Mouse (Mus musculus) ES-E14 (cell line): Measurements from ENCODE around the gene Rtn1. TPM values are rescaled to one million over a fixed set of nuclear protein-coding genes. Genes with fewer than 3 reads are reported as not detected.

Source experiments
- DNase-seq: peaks from one replicate; pipeline ENCODE4 v3.0.0-alpha.2; 2013; ENCODE audit warnings: low read depth, low spot score
- H3K27ac ChIP-seq: 2 replicates; pipeline ENCODE4 v1.5.1; 2012; ENCODE audit warnings: low read depth, mild to moderate bottlenecking, low read length, moderate library complexity, mixed read lengths; ENCODE audit not compliant: poor library complexity, insufficient read depth, severe bottlenecking
- H3K36me3 ChIP-seq: 2 replicates; pipeline ENCODE4 v1.6.1; 2012; ENCODE audit warnings: mild to moderate bottlenecking, low read length, moderate library complexity, mixed read lengths; ENCODE audit not compliant: control insufficient read depth, poor library complexity, insufficient read depth, severe bottlenecking
- H3K4me1 ChIP-seq, 2 experiments: fragments of 150-350 bp in 1 of 2; sonication (generic) in 1 of 2; 2 replicates each; pipeline ENCODE4 v1.6.1; 2012; ENCODE audit warnings: low read length in 2 of 2, mild to moderate bottlenecking in 1 of 2, mixed read lengths in 1 of 2; ENCODE audit not compliant: control insufficient read depth in 2 of 2, insufficient read depth in 2 of 2, poor library complexity in 1 of 2
- H3K4me3 ChIP-seq, 2 experiments: fragments of 150-350 bp in 1 of 2; sonication (generic) in 1 of 2; 2 replicates each; pipeline ENCODE4 v1.5.1; 2012; ENCODE audit warnings: low read length in 2 of 2, low read depth in 1 of 2, mild to moderate bottlenecking in 1 of 2, mixed read lengths in 1 of 2; ENCODE audit not compliant: insufficient read depth in 1 of 2, poor library complexity in 1 of 2, severe bottlenecking in 1 of 2
- H3K9ac ChIP-seq: 2 replicates; pipeline ENCODE4 v1.6.1; 2012; ENCODE audit warnings: low read depth, mild to moderate bottlenecking, low read length, mixed read lengths; ENCODE audit not compliant: poor library complexity, insufficient read depth, severe bottlenecking
- H3K9me3 ChIP-seq: fragments of 150-350 bp; sonication (generic); 2 replicates; pipeline ENCODE4 v1.6.1; 2012; ENCODE audit warnings: low read depth, mild to moderate bottlenecking, low read length; ENCODE audit not compliant: control insufficient read depth, insufficient read depth
- CHD2 ChIP-seq: IDR thresholded peaks from 2 replicates; pipeline ENCODE4 v1.6.1; 2014; ENCODE audit warnings: mild to moderate bottlenecking, low read depth, low read length, inconsistent platforms
- HCFC1 ChIP-seq: IDR thresholded peaks from 2 replicates; pipeline ENCODE4 v1.6.1; 2012; ENCODE audit warnings: low read length, inconsistent platforms, borderline replicate concordance; ENCODE audit not compliant: insufficient read depth
- MAFK ChIP-seq: IDR thresholded peaks from 2 replicates; pipeline ENCODE4 v1.6.1; 2014; ENCODE audit warnings: mild to moderate bottlenecking, low read depth, low read length, inconsistent platforms; ENCODE audit not compliant: insufficient read depth
- ZC3H11A ChIP-seq: IDR thresholded peaks from 2 replicates; pipeline ENCODE4 v1.6.1; 2012; ENCODE audit warnings: low read depth, mild to moderate bottlenecking, inconsistent platforms, low read length, borderline replicate concordance
- ZNF384 ChIP-seq: IDR thresholded peaks from 2 replicates; pipeline ENCODE4 v1.6.1; 2012; ENCODE audit warnings: low read depth, low read length, inconsistent platforms
- in situ Hi-C, 2 experiments: fragments of 600-800 bp; cut with MboI; formaldehyde crosslinking; loops; one replicate each; pipeline ENCODE4 v1.15.1; 2025; ENCODE audit warnings: low sequenced_read_pairs in 2 of 2, inconsistent platforms in 1 of 2; ENCODE audit not compliant: unreplicated experiment in 2 of 2
- total RNA-seq: library from RNA; depleted of rRNA; stranded (reverse); fragments of 300-350 nt; gene quantifications from 2 replicates; pipeline ENCODE4 v1.2.3, GENCODE M21; 2012

The Rtn1 gene
- total RNA-seq, 1 experiment = 8.7 TPM

DNA sequence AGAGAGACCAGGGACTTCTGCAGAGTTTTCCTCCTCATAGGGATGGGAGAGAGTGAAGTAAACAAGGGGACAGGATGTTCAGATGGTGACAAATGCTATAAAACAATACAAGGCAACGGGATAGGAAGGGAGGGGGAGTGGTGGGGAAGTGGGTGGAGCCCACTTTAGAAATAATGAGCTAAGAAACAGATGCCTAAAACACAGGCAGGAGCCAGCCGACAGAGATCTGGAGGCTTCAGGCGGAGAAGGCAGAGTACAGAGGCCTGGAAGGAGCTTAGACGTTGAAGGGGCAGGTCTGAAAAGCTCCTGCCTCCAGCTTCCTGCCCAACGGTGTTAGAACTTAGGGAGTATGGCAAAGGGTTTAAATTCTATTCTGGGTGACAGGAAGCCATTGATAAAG, 195.3 kb downstream of the Rtn1 start:
- no peak for DNase-seq
- no peaks in the 10 kb centered on the region for H3K4me1 ChIP-seq
- no peak overlapping the region for H3K4me3 ChIP-seq
- no peak overlapping the region for H3K9ac ChIP-seq
- H3K9me3 ChIP-seq = no peaks in the 10 kb centered on the region
- TF ChIP-seq ZNF384 (no peak), CHD2 (no peak), MAFK (no peak), ZC3H11A (no peak), HCFC1 (no peak)
- no peaks in the 10 kb centered on the region for H3K36me3 ChIP-seq
- in situ Hi-C loops = no loop called here
- H3K27ac ChIP-seq = no peak overlapping the region

DNA sequence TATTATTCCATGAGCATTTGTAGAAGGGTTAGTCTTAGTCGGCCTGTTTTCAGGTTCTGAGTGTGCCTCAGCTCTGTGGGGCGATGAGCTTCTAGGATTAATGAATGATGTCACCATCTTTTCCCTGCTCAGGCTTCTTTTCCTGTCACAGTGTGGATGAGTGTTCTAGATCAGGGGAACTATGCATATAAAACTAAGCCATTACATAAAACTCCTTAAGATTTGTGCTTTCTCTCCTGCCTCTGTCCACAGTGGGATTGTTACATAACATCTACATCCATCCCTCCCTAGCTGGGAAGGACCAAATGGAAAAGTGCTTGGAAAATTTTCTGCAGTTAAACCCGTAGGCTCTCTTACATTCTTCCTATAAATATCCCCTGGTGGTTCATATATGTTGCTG, 208.0 kb downstream of the Rtn1 start:
- no peak for DNase-seq
- TF ChIP-seq ZC3H11A (no peak), ZNF384 (no peak), MAFK (no peak), CHD2 (no peak), HCFC1 (no peak)

DNA sequence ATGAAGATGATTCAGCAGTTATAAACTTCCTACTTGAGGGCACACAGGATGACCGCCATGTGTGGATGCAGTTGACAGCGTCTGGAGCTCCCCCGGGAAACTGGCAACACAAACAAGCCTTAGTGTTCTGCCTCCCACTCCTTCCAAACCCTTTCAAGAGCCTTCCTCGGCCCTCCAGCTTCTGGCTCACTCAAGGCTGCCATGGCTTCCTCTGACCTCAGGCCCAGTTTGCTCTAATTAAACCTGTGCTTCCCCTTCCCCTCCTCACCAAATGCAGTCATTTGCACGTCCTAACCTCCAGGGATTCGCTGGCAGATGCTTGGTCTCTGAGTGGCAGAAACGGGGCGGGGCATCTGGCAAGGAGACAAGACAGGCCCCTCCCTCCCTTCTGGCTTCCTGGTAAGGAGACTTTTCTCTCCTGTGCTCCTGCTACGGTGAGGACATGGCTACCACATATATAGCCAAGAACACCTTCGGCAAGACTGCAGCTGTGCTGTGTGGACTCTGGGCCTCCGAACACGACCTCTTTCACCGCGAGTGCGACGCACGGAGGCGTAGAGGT, 210.8 kb downstream of the Rtn1 start:
- Histone ChIP-seq H3K9ac (no peak overlapping the region), H3K27ac (no peak overlapping the region), H3K4me3 (peak overlapping the region; percentile 26 to 59; a peak in 2 of 4 replicates), H3K36me3 (no peaks in the 10 kb centered on the region), H3K9me3 (no peaks in the 10 kb centered on the region), H3K4me1 (no peaks in the 10 kb centered on the region; a peak in 1 of 4 replicates)
- TF ChIP-seq MAFK (no peak), HCFC1 (no peak), ZC3H11A (no peak)
- in situ Hi-C loops = no loop called here
- DNase-seq = peak; percentile 54

More for the DNA sequence above, 208.0 kb downstream of the Rtn1 start:
- Histone ChIP-seq H3K4me1 (no peaks in the 10 kb centered on the region; a peak in 1 of 4 replicates), H3K9ac (no peak overlapping the region), H3K9me3 (no peaks in the 10 kb centered on the region), H3K27ac (no peak overlapping the region), H3K36me3 (no peaks in the 10 kb centered on the region), H3K4me3 (no peak overlapping the region)
- in situ Hi-C loops = no loop called here

DNA sequence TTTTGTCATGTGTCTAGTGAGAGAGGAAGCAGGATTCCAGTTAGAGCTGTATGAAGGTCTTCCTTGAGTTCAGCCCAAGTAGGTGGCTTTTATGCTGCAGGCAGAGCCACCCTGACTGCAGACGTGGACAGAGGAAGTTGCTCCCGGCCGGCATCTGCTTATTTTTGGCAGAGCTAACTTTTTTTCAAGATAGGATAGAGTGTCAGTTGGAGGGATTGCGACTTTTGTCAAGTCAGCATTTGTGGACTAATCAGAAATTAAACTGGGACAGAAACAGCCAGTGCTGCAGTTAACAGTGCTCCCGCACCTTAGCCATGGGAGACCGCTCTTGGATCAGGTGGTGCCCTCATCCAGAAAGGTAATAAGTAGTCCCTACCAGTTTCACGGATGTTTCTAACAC, 211.4 kb downstream of the Rtn1 start:
- no peak for TF ChIP-seq HCFC1
- no peak for TF ChIP-seq ZC3H11A
- TF ChIP-seq CHD2 = no peak
- peak; percentile 73 for TF ChIP-seq MAFK
- Histone ChIP-seq H3K9me3 (no peaks in the 10 kb centered on the region), H3K4me3 (no peak overlapping the region), H3K27ac (no peak overlapping the region), H3K9ac (no peak overlapping the region), H3K36me3 (no peaks in the 10 kb centered on the region), H3K4me1 (no peaks in the 10 kb centered on the region; a peak in 1 of 4 replicates)
- no peak for DNase-seq
- in situ Hi-C loops = no loop called here

DNA sequence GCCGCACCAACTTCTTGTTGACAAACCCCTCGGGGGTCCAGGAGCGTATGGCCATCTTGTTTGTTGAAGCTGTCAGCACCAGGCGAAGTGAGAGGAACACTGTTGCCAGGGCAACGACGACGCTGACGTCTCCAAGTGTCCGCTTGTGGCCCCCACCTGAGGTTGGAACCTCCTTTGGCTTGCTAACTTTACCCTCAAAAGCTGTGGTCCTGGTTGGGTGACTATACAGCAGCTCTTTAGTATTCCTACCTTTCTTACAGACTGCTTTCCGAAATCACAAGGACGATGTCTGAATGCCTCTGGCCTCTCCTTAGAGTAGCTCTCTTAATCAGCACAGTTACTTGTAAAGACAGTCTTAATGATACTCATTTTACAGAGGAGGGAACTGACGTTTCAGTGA, 223.9 kb downstream of the Rtn1 start, which contains the start of gene Ccdc175:
Ccdc175 (minus strand) TSS at position 101 of the 400 bp plus-strand sequence.
- TF ChIP-seq ZNF384 (no peak), ZC3H11A (no peak), HCFC1 (no peak), MAFK (no peak), CHD2 (no peak)
- no peak within 1 kb of the TSS for H3K4me3 ChIP-seq

More for the DNA sequence above, 223.9 kb downstream of the Rtn1 start, which contains the start of gene Ccdc175:
- Histone ChIP-seq H3K9ac (no peak within 1 kb of the TSS), H3K36me3 (no peaks in the 10 kb centered on the region), H3K4me1 (no peaks in the 10 kb centered on the region), H3K27ac (no peak within 1 kb of the TSS), H3K9me3 (no peaks in the 10 kb centered on the region)
- in situ Hi-C loops = no loop called here
- no peak for DNase-seq
